Mouse (Mus musculus) intestine, embryonic 15.5 days (tissue): ENCODE measurements around the gene Sema4b. TPM values are rescaled to one million over a fixed set of nuclear protein-coding genes. Genes with fewer than 3 reads are reported as not detected.

Experiments
- ATAC-seq: fragments of 200-750 bp; cut with Nextera tagmentation; 2 replicates; pipeline ENCODE4 v1.8.0; 2017; ENCODE audit warnings: moderate TSS enrichment, moderate library complexity
- H3K27ac ChIP-seq: fragments of 300-500 bp; sonication (generic); 2 replicates; pipeline ENCODE4 v1.5.1; 2015; ENCODE audit warnings: mild to moderate bottlenecking, inconsistent platforms
- H3K27me3 ChIP-seq: fragments of 300-500 bp; sonication (generic); replicated peaks from 2 replicates; pipeline ENCODE4 v1.6.1; 2015; ENCODE audit warnings: inconsistent platforms
- H3K36me3 ChIP-seq: fragments of 300-500 bp; sonication (generic); 2 replicates; pipeline ENCODE4 v1.6.1; 2015; ENCODE audit warnings: inconsistent platforms
- H3K4me1 ChIP-seq: fragments of 300-500 bp; sonication (generic); replicated peaks from 2 replicates; pipeline ENCODE4 v1.6.1; 2015; ENCODE audit warnings: inconsistent platforms
- H3K4me2 ChIP-seq: fragments of 300-500 bp; sonication (generic); replicated peaks from 2 replicates; pipeline ENCODE4 v1.6.1; 2015; ENCODE audit warnings: mild to moderate bottlenecking, inconsistent platforms
- H3K4me3 ChIP-seq: fragments of 300-500 bp; sonication (generic); replicated peaks from 2 replicates; pipeline ENCODE4 v1.5.1; 2015; ENCODE audit warnings: inconsistent platforms
- H3K9ac ChIP-seq: fragments of 300-500 bp; sonication (generic); 2 replicates; pipeline ENCODE4 v1.6.1; 2015; ENCODE audit warnings: inconsistent platforms
- H3K9me3 ChIP-seq: fragments of 300-500 bp; sonication (generic); 2 replicates; pipeline ENCODE4 v1.6.1; 2016; ENCODE audit warnings: inconsistent platforms
- WGBS: fragments of 180-500 bp; shearing (Covaris S2); methylation state at CpG from one replicate; pipeline ENCODE4 v1.1.7; 2015; 5-methylcytosine and 5-hydroxymethylcytosine counted together
- polyA plus RNA-seq: library from polyadenylated mRNA; unstranded; fragments of >200 nt; fragmentation: Nextera tagmentation; extraction: Ambion mirVana; gene quantifications from 2 replicates; pipeline ENCODE4 v1.2.1, GENCODE M21; 2015

Sema4b gene
- polyA plus RNA-seq, 1 experiment from 2014 or later, result 16.8 TPM

GRCm38 (mm10) chr7:80192226-80193061, 5.8 kb downstream of the Sema4b start:
- WGBS, result 10% methylated on average over 16 of the region's 16 CpGs
- peak overlapping the region; percentile 48 for H3K9ac ChIP-seq
- ATAC-seq, result peak; percentile 92
- H3K27ac ChIP-seq, result peak overlapping the region; percentile 84
- H3K36me3 ChIP-seq, result no peaks in the 10 kb centered on the region
- peak overlapping the region; percentile 26 for H3K4me3 ChIP-seq
- H3K9me3 ChIP-seq, result no peaks in the 10 kb centered on the region
- no peaks in the 10 kb centered on the region for H3K27me3 ChIP-seq
- peak overlapping the region; percentile 67 for H3K4me2 ChIP-seq
- H3K4me1 ChIP-seq, result peaks cover 37% of the 10 kb centered on the region

DNA sequence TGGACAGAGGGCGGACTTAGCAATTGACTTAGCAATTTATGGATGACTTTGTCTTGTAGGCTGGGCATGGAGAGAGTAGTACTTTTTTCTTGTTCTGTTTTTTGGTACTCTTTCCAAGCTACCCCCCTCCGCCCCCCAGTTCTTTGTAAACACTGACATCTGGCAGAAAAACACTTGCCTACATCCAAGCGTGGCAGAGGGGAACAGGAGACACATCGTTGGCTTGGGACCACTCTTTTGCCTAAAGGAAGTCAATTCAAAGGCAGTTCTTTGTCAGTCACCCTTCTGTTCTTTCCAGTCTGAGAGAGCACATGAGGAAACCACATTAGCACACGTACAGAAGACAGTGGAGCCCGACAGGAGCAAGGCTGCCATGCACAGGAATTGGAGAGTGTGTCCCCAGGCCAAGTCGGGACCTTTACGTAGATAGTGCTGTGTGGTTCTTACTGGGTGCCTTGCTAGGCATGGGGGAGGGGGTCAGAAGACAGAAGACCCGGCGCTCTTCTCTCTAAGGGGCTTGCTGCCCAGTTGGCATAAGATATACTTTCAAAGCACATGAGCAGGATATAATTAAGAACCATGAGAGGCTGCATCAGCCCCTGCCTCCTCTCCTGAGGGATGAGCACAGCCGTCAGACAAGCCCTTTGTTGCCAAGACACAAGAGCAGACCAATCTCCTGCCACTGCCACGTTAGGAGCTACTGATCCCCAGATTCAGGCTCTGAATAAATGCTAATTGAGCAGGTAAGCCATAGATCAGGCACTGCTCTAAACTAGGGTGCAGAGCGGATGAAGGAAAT, 7.5 kb downstream of the Sema4b start:
- Histone ChIP-seq H3K9ac (no peak overlapping the region), H3K4me1 (peaks cover 33% of the 10 kb centered on the region), H3K4me2 (no peak overlapping the region), H3K27me3 (no peaks in the 10 kb centered on the region), H3K27ac (no peak overlapping the region), H3K9me3 (no peaks in the 10 kb centered on the region), H3K4me3 (no peak overlapping the region), H3K36me3 (no peaks in the 10 kb centered on the region)
- 74% methylated on average over 13 of the region's 13 CpGs for WGBS
- no peak for ATAC-seq

GRCm38 (mm10) chr7:80195146-80195545, 8.5 kb downstream of the Sema4b start:
- H3K4me1 ChIP-seq, result peaks cover 38% of the 10 kb centered on the region
- no peak overlapping the region for H3K4me2 ChIP-seq
- no peaks in the 10 kb centered on the region for H3K9me3 ChIP-seq
- H3K36me3 ChIP-seq, result no peaks in the 10 kb centered on the region
- H3K27me3 ChIP-seq, result no peaks in the 10 kb centered on the region
- no peak for ATAC-seq
- H3K4me3 ChIP-seq, result no peak overlapping the region
- 92% methylated on average over 5 of the region's 5 CpGs for WGBS
- no peak overlapping the region for H3K27ac ChIP-seq
- H3K9ac ChIP-seq, result no peak overlapping the region

- no peaks in the 10 kb centered on the region for H3K9me3 ChIP-seq
- H3K4me3 ChIP-seq, result no peak overlapping the region
- no peak overlapping the region for H3K27ac ChIP-seq
- H3K27me3 ChIP-seq, result no peaks in the 10 kb centered on the region
- 88% methylated on average over 10 of the region's 11 CpGs for WGBS
- no peak overlapping the region for H3K9ac ChIP-seq
- H3K4me1 ChIP-seq, result peaks cover 36% of the 10 kb centered on the region
- ATAC-seq, result no peak
- H3K4me2 ChIP-seq, result no peak overlapping the region
- no peaks in the 10 kb centered on the region for H3K36me3 ChIP-seq
These were observed 9.1 kb downstream of the Sema4b start for GRCm38 (mm10) chr7:80195576-80196263.

DNA sequence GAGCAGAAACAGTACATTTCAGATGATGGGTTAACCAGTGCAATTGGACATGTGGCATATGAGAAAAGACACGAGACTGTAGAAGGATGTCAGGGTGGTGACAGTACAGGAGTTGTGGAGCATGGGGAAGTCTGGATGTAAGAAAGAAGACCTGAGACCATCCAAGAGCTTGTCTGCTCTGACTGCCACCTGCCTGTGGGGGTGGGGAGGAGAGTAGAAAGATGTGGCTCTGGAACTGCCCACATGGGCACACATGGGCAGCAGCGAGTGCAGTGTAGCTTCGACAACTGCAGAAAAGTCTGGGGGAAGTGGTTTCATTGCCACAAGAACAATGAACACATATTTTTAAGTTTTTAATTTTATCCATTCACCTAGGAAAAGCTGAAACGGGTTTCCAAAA, 10.7 kb downstream of the Sema4b start:
- H3K9ac ChIP-seq, result no peak overlapping the region

DNA sequence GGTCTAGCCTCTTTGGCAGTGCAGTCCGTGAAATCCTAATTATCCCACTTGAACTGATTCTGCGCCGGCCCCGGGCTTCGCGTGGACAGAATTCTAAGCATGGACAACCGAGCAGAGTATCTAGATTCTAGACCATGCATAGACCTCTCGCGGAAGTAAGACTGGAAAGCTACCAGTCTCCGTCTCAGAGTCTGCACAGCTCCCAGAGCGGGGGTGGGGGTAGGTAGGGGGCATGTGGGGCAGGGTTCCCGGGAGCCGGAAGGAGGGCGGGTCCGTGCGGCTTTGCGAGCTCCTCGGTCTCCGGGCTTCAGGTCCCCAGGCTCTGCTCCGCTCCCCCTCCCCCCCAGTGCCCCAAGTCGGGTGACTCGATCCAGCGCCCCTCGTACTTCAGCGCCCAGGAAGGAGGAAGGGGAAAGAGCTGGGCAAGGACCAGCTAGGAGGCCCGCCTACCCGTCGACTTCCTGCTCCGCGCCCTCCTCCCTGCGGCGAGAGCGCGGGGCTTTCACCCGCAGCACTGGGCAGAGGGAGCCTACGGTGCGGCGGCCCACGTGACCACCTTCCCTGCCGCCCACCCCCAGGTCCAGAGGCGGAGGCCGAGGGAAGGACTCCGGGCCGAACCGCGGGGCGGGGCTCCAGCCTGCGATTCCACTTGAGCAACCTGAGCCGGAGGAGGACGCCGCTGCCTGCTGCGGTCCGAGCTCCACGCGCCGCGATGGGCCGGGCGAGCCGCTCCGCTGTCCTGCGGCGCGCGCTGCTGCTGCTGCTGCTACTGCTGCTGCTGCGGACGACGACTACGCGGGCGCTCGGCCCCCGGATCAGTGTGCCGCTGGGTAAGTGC, 11.5 kb downstream of the Sema4b start:
- Histone ChIP-seq H3K4me2 (peak overlapping the region; percentile 81), H3K27me3 (no peaks in the 10 kb centered on the region), H3K4me1 (peaks cover 28% of the 10 kb centered on the region), H3K4me3 (peak overlapping the region; percentile 66), H3K36me3 (no peaks in the 10 kb centered on the region), H3K9ac (peak overlapping the region; percentile 74), H3K27ac (peak overlapping the region; percentile 95), H3K9me3 (no peaks in the 10 kb centered on the region)
- ATAC-seq, result peak; percentile 92
- WGBS, result under 1% methylated on average over 68 of the region's 74 CpGs

More for the DNA sequence above, 10.7 kb downstream of the Sema4b start:
- Histone ChIP-seq H3K4me3 (no peak overlapping the region), H3K27me3 (no peaks in the 10 kb centered on the region), H3K27ac (peak overlapping the region; percentile 95), H3K36me3 (no peaks in the 10 kb centered on the region), H3K9me3 (no peaks in the 10 kb centered on the region), H3K4me2 (peak overlapping the region; percentile 81), H3K4me1 (peaks cover 32% of the 10 kb centered on the region)
- ATAC-seq, result no peak
- WGBS, result 16% methylated on average over 4 of the region's 4 CpGs

GRCm38 (mm10) chr7:80198863-80199262, 12.2 kb downstream of the Sema4b start:
- whole genome bisulfite sequencing, result under 1% methylated on average over 11 of the region's 11 CpGs
- Histone ChIP-seq H3K9ac (peak overlapping the region; percentile 74), H3K4me3 (peak overlapping the region; percentile 66), H3K27ac (peak overlapping the region; percentile 95), H3K9me3 (no peaks in the 10 kb centered on the region), H3K4me2 (peak overlapping the region; percentile 81), H3K36me3 (no peaks in the 10 kb centered on the region), H3K4me1 (peaks cover 28% of the 10 kb centered on the region), H3K27me3 (no peaks in the 10 kb centered on the region)
- peak; percentile 16 for ATAC-seq

- no peaks in the 10 kb centered on the region for H3K9me3 ChIP-seq
- 28% methylated on average over 6 of the region's 6 CpGs for WGBS
- H3K27me3 ChIP-seq, result no peaks in the 10 kb centered on the region
- H3K36me3 ChIP-seq, result no peaks in the 10 kb centered on the region
- peak overlapping the region; percentile 95 for H3K27ac ChIP-seq
- peaks cover 28% of the 10 kb centered on the region for H3K4me1 ChIP-seq
- H3K4me2 ChIP-seq, result peak overlapping the region; percentile 81
- peak overlapping the region; percentile 66 for H3K4me3 ChIP-seq
- H3K9ac ChIP-seq, result peak overlapping the region; percentile 74
- no peak for ATAC-seq
These were observed 12.6 kb downstream of the Sema4b start for GRCm38 (mm10) chr7:80199286-80199685.

DNA sequence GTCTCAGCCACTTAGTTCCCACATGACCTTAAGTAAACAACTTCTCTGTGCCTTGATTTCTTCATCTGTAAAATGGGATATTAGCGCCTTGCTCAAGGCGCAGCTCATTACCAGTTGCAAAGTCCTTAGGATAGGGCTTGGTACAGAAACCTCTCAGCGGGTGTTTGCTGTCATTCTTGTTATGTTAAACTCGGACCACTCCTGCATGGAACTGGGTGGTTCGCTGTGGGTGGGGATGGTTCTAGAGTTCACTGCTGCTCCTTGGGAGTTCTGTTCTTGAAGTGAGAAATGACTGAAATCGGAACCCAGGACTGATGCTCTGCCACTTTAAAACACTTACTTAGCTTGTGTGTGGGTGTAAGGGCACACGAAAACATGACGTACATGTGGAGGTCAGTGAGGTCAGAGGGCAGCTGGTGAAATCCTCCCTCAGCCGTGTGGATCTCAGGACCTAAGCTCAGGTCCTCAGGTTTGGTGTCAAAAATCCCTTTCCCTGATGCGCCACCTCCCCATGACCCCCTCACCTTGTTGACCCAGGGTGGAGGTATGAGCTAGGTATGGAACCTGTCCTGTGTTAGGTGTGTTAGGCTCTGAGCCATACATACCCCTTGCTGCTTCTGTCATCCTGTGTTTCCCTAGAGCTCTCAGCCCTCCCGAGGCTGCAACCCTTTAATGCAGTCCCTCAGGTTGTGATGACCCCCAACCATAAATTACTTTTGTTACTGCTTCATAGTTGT, 13.4 kb downstream of the Sema4b start:
- Histone ChIP-seq H3K27ac (no peak overlapping the region), H3K27me3 (no peaks in the 10 kb centered on the region), H3K9ac (no peak overlapping the region)

GRCm38 (mm10) chr7:80200588-80200945, 13.9 kb downstream of the Sema4b start:
- Histone ChIP-seq H3K27me3 (no peaks in the 10 kb centered on the region), H3K9me3 (no peaks in the 10 kb centered on the region), H3K4me2 (0 out of 2 replicates have a peak overlapping the region, but pooled peaks have one; percentile 81), H3K9ac (no peak overlapping the region), H3K36me3 (no peaks in the 10 kb centered on the region), H3K4me3 (no peak overlapping the region), H3K4me1 (peaks cover 30% of the 10 kb centered on the region), H3K27ac (no peak overlapping the region)
- ATAC-seq, result no peak
- 79% methylated on average over 6 of the region's 6 CpGs for WGBS

More for the DNA sequence above, 13.4 kb downstream of the Sema4b start:
- Histone ChIP-seq H3K4me3 (peak overlapping the region; percentile 66), H3K4me1 (peaks cover 28% of the 10 kb centered on the region), H3K36me3 (no peaks in the 10 kb centered on the region), H3K4me2 (peak overlapping the region; percentile 81), H3K9me3 (no peaks in the 10 kb centered on the region)
- 72% methylated on average over 11 of the region's 11 CpGs for WGBS
- no peak for ATAC-seq

DNA sequence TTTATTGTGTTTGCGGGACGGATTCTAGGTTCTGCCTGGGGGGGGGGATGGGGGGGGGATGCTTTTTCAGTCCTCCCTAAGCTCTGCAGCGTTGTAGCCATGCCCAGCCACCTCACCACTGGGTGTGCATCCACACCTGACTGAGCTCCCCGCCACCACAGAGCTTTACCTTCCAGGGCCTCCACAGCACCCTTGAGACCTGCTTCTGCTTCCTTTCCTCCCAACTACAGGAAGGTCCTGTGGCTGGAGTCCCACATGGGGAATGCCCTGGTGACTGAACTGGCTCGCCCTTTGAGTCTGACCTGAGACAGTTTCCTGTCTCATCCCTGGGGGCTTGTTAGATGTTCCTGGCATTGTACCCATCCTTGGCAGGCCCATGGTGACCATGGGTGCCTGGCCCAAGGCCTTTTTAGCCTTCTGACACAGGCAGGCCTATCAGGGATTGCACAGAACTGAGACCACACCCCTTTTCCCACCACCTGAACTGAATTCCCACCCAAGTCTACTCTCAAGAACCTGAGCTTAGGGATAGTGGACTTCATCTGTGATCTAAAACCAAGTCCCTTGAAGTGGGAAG, 14.4 kb downstream of the Sema4b start:
- H3K27ac ChIP-seq, result no peak overlapping the region
- WGBS, result 82% methylated on average over 5 of the region's 5 CpGs
- H3K4me1 ChIP-seq, result peaks cover 35% of the 10 kb centered on the region
- H3K4me2 ChIP-seq, result no peak overlapping the region
- no peaks in the 10 kb centered on the region for H3K27me3 ChIP-seq
- no peaks in the 10 kb centered on the region for H3K36me3 ChIP-seq
- H3K9me3 ChIP-seq, result no peaks in the 10 kb centered on the region
- no peak overlapping the region for H3K9ac ChIP-seq
- no peak overlapping the region for H3K4me3 ChIP-seq
- no peak for ATAC-seq
